9 mouse cellular contexts compared by ENCODE assay signal in the genomic region with DNA sequence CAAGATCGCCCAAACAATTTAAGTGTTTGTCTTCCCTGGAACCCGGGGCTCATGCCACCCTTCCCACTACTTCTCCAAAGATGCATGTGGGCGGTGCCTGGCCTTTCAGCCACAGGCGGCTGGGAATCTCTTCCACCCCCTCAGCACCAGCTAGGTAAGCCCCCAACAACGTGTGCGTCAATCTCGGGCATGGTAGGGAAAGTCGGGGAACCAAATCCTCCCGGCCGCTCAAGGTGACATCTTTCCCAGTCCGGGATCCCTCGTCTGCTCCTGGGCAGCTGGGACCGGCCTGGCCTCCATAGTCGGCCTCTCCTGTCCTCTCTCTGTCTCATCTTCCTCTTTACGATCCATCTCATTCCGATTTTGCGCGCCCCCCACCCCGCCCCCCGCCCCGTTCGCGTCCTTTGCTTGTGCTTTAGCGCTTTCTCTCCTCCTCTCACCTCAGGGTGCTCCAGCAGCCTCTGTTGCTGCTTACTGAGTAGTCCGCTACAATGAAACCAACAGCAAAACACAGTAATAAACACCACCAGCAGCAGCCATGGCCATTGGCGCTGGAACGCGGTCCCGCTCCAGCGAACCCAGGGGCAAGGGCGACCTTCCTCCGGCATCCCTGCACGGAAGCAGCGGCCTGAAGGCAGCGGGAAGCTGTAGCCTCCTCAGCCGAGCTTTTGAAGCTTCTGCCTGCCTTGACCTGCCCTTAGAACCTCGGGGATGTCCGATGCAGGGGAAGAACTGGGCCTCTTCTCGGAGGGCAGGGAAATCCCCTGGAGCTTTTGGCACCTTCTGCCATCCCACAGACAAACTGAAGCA. TPM values are rescaled to one million over a fixed set of nuclear protein-coding genes. Genes with fewer than 3 reads are reported as not detected.
A peak's percentile ranks its signal among the peaks of the same experiment; 100 is the strongest.
DNase-seq lines count a peak whose midpoint lies in the region; ATAC-seq lines count a peak whose summit lies in the region.
"Had no signal": no experiment of that assay in that cellular context is flagged by ENCODE, and none has a peak within 500 bp of the region (broad histone marks: within the 10 kb centered on the region; RNA-seq: fewer than 3 reads in every experiment).

Gene Cd70, minus strand, starts transcription at position 784 of the 810 bp plus-strand sequence.

- H3K4me2 ChIP-seq in heart, embryonic 14.5 days (ENCODE audit: low read length), result peak within 1 kb of the TSS; percentile 58
- peak within 1 kb of the TSS; percentile 57 for H3K4me2 ChIP-seq in intestine, embryonic 15.5 days (replicated peaks)

- H3K4me1 ChIP-seq in heart, embryonic 14.5 days (ENCODE audit: control insufficient read depth in 2 of 2, insufficient read depth in 2 of 2, low read length in 2 of 2), result no peaks in the 10 kb centered on the region; a peak in 1 of 4 replicates
- 0 out of 2 replicates have a peak, but pooled peaks cover 3% of the 10 kb centered on the region for H3K4me1 ChIP-seq in intestine, embryonic 15.5 days (replicated peaks)

- H3K9me3 ChIP-seq in heart, embryonic 14.5 days (ENCODE audit: control insufficient read depth, low read length), result no peaks in the 10 kb centered on the region
- no peaks in the 10 kb centered on the region for H3K9me3 ChIP-seq in intestine, embryonic 15.5 days

- H3K36me3 ChIP-seq in heart, embryonic 14.5 days (ENCODE audit: control insufficient read depth, insufficient read depth, low read length), result no peaks in the 10 kb centered on the region
- no peaks in the 10 kb centered on the region for H3K36me3 ChIP-seq in intestine, embryonic 15.5 days

- DNase-seq in heart, postnatal 36 days, result no peak
- DNase-seq in embryo, embryonic 11 days, result peak; percentile 38
- peak; percentile 28 for DNase-seq in retina, embryonic 14.5 days (ENCODE audit: low spot score)
- DNase-seq in urinary bladder, adult 2 months (ENCODE audit: low spot score), result no peak
- no peak for DNase-seq in lung, postnatal 14 days

- no peak for ATAC-seq in heart, embryonic 14.5 days (ENCODE audit: insufficient number of reproducible peaks, insufficient read depth, low FRiP score, low read depth)
- ATAC-seq in CD4-positive, CD25-positive, alpha-beta regulatory T cell, adult 4 months, result peak; percentile 29
- no peak for ATAC-seq in intestine, embryonic 15.5 days

- 2% methylated on average over 38 of the region's 39 CpGs for WGBS in heart, embryonic 14.5 days
- 4% methylated on average over 39 of the region's 39 CpGs for WGBS in intestine, embryonic 15.5 days

- H3K27ac ChIP-seq in heart, embryonic 14.5 days (replicated peaks in 1 of 2; ENCODE audit: control insufficient read depth in 1 of 2, insufficient read depth in 1 of 2, low read depth in 2 of 2, low read length in 2 of 2), result no peak within 1 kb of the TSS
- no peak within 1 kb of the TSS for H3K27ac ChIP-seq in intestine, embryonic 15.5 days

- no peak within 1 kb of the TSS for H3K9ac ChIP-seq in heart, embryonic 14.5 days (ENCODE audit: low read length)
- peak within 1 kb of the TSS; percentile 17; the same call in 1 of the 2 replicates for H3K9ac ChIP-seq in intestine, embryonic 15.5 days

- H3K4me3 ChIP-seq in heart, embryonic 14.5 days (ENCODE audit: control insufficient read depth in 1 of 2, insufficient read depth in 1 of 2, low read depth in 1 of 2, low read length in 2 of 2), result peak within 1 kb of the TSS; percentile 15 to 33
- peak within 1 kb of the TSS; percentile 24 for H3K4me3 ChIP-seq in intestine, embryonic 15.5 days (replicated peaks)

- H3K27me3 ChIP-seq in heart, embryonic 14.5 days (ENCODE audit: control insufficient read depth, insufficient read depth, low read length), result peaks cover 52% of the 10 kb centered on the region
- H3K27me3 ChIP-seq in intestine, embryonic 15.5 days (replicated peaks), result peaks cover 33% of the 10 kb centered on the region

- intact Hi-C loops in heart, postnatal 36 days (cut with DNase I), result no loop called here

RNA-seq across cellular contexts. Expression of gene Cd70, which starts in this region (rescaled TPM):
- polyA plus RNA-seq in heart, embryonic 14.5 days (2014; fragmentation: Nextera tagmentation; extraction: Ambion mirVana), result not detected in 2 replicates
- not detected for total RNA-seq in heart, postnatal 36 days (2021)
- polyA plus RNA-seq in CD4-positive, CD25-positive, alpha-beta regulatory T cell, adult 4 months (2017; shearing (Covaris generic)), result under 1 TPM in 1 of 2 experiments, not detected in 1; 0.52 TPM
- polyA plus RNA-seq in intestine, embryonic 15.5 days (2015; fragmentation: Nextera tagmentation; extraction: Ambion mirVana), result 0.23 TPM in 1 of 2 replicates, not detected in the other
- polyA plus RNA-seq in urinary bladder, adult 2 months (2012; rRNA removed), result 0.18 and 0.25 TPM in 2 replicates
- polyA plus RNA-seq: gonadal fat pad, adult 2 months had no signal

Comparison
In these comparisons a context has a peak if more than half of its experiments do, and no peak if none do; other contexts are left out.
1. Peak in ATAC-seq in CD4-positive, CD25-positive, alpha-beta regulatory T cell, adult 4 months; RNA of the gene not detected or under 1 TPM.
2. DNase-seq: peak in embryo, embryonic 11 days (single experiment) and retina, embryonic 14.5 days (single experiment); none in heart, postnatal 36 days (0 of 2), urinary bladder, adult 2 months (single experiment) and lung, postnatal 14 days (single experiment).